Mouse (Mus musculus) left cerebral cortex, adult 11 months (tissue): Measurements from ENCODE around the gene Trappc6a.

Experiments used
- DNase-seq: peaks from one replicate; pipeline ENCODE4 v3.0.0; 2022; ENCODE audit warnings: low spot score

Gene Trappc6a

GRCm38 (mm10) chr7:19561431-19561764 is 53.2 kb downstream of the Trappc6a start:
- DNase-seq = no peak

GRCm38 (mm10) chr7:19561765-19562642 is 53.8 kb downstream of the Trappc6a start:
- peak; percentile 79 for DNase-seq

- no peak for DNase-seq
Measured at GRCm38 (mm10) chr7:19562643-19563410, 54.6 kb downstream of the Trappc6a start, which contains the start of gene Ppp1r37. Gene Ppp1r37 (minus strand): TSS chr7:19563076.

GRCm38 (mm10) chr7:19563884-19564283 is 55.7 kb downstream of the Trappc6a start:
- DNase-seq = no peak

GRCm38 (mm10) chr7:19564455-19564854 is 56.3 kb downstream of the Trappc6a start:
- no peak for DNase-seq
